Mouse (Mus musculus) forebrain, embryonic 15.5 days (tissue): ENCODE measurements around the gene Nid2. TPM values are rescaled to one million over a fixed set of nuclear protein-coding genes. Genes with fewer than 3 reads are reported as not detected.

Source experiments
- ATAC-seq: fragments of 200-750 bp; cut with Nextera tagmentation; replicated peaks from 2 replicates; pipeline ENCODE4 v1.8.0; 2017; ENCODE audit warnings: mild to moderate bottlenecking, moderate TSS enrichment, moderate library complexity
- H3K27ac ChIP-seq: fragments of 300-500 bp; sonication (generic); replicated peaks from 2 replicates; pipeline ENCODE4 v1.5.1; 2015; ENCODE audit warnings: mild to moderate bottlenecking, inconsistent platforms
- H3K27me3 ChIP-seq: fragments of 300-500 bp; sonication (generic); 2 replicates; pipeline ENCODE4 v1.6.1; 2015; ENCODE audit warnings: inconsistent platforms
- H3K36me3 ChIP-seq: fragments of 300-500 bp; sonication (generic); 2 replicates; pipeline ENCODE4 v1.6.1; 2015; ENCODE audit warnings: mild to moderate bottlenecking, inconsistent platforms
- H3K4me1 ChIP-seq: fragments of 300-500 bp; sonication (generic); 2 replicates; pipeline ENCODE4 v1.6.1; 2015; ENCODE audit warnings: inconsistent platforms
- H3K4me2 ChIP-seq: fragments of 300-500 bp; sonication (generic); replicated peaks from 2 replicates; pipeline ENCODE4 v1.6.1; 2015; ENCODE audit warnings: mild to moderate bottlenecking, inconsistent platforms
- H3K4me3 ChIP-seq: fragments of 300-500 bp; sonication (generic); 2 replicates; pipeline ENCODE4 v1.5.1; 2015; ENCODE audit warnings: mild to moderate bottlenecking, inconsistent platforms
- H3K9ac ChIP-seq: fragments of 300-500 bp; sonication (generic); replicated peaks from 2 replicates; pipeline ENCODE4 v1.6.1; 2015; ENCODE audit warnings: mild to moderate bottlenecking, inconsistent platforms
- H3K9me3 ChIP-seq: fragments of 300-500 bp; sonication (generic); 2 replicates; pipeline ENCODE4 v1.6.1; 2016; ENCODE audit warnings: inconsistent platforms
- WGBS: fragments of 180-500 bp; shearing (Covaris S2); methylation state at CpG from one replicate; pipeline ENCODE4 v1.1.7; 2015; ENCODE audit warnings: mixed read lengths; 5-methylcytosine and 5-hydroxymethylcytosine counted together
- polyA plus RNA-seq: library from polyadenylated mRNA; unstranded; fragments of >200 nt; fragmentation: Nextera tagmentation; extraction: Ambion mirVana; gene quantifications from 2 replicates; pipeline ENCODE4 v1.2.1, GENCODE M21; 2015

Nid2 gene
- polyA plus RNA-seq, 1 experiment from 2014 or later = 22.2 TPM

GRCm38 (mm10) chr14:19749743-19750142, 1.3 kb upstream of the Nid2 start:
- Histone ChIP-seq H3K4me1 (peaks cover 17% of the 10 kb centered on the region), H3K27me3 (peaks cover 19% of the 10 kb centered on the region; the same call in 1 of the 2 replicates), H3K9me3 (no peaks in the 10 kb centered on the region), H3K27ac (no peak overlapping the region), H3K9ac (no peak overlapping the region), H3K4me3 (no peak overlapping the region), H3K36me3 (no peaks in the 10 kb centered on the region), H3K4me2 (no peak overlapping the region)
- ATAC-seq = no peak
- 54% methylated on average over 2 of the region's 2 CpGs for WGBS

DNA sequence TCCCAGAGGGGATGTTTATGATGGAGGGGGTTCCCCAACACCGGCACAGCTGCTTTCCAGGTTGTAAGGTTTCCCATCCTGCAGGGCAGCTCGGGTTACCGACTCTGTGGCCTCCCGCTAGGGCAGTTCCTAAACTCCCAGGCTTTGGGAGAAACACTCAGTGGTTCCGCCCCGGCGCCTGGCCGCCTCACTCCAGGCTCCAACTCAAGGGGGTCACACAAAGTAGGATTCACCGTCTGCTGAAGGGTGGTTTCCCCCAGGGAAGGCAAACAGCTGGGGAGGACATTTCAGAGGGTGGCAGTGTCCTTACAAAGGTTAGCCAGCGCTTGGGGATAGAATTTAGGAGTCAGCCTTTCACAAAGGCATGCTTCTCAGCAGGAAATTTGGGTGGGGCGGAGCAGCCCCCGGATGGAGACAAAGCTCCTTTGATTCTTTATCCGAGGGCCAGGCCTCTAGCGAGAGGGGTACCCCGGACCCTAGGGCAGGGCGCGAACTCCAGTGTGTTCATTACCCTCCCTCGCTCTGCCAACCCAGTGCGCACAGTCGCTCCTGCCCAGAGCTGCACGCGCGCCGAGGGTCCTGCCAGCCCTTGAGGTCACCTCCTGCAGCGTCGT, 547 bp upstream of the Nid2 start:
- Histone ChIP-seq H3K4me2 (peak overlapping the region; percentile 80), H3K4me1 (peaks cover 17% of the 10 kb centered on the region), H3K36me3 (no peaks in the 10 kb centered on the region), H3K27me3 (peaks cover 19% of the 10 kb centered on the region; the same call in 1 of the 2 replicates), H3K9ac (no peak overlapping the region), H3K27ac (no peak overlapping the region), H3K4me3 (peak overlapping the region; percentile 50), H3K9me3 (no peaks in the 10 kb centered on the region)
- 2% methylated on average over 26 of the region's 26 CpGs for WGBS
- ATAC-seq = peak; percentile 81; the same call in 1 of the 2 replicates

- ATAC-seq = no peak
- H3K9ac ChIP-seq = no peak overlapping the region
Measured at GRCm38 (mm10) chr14:19752276-19752675, 1.2 kb downstream of the Nid2 start.

DNA sequence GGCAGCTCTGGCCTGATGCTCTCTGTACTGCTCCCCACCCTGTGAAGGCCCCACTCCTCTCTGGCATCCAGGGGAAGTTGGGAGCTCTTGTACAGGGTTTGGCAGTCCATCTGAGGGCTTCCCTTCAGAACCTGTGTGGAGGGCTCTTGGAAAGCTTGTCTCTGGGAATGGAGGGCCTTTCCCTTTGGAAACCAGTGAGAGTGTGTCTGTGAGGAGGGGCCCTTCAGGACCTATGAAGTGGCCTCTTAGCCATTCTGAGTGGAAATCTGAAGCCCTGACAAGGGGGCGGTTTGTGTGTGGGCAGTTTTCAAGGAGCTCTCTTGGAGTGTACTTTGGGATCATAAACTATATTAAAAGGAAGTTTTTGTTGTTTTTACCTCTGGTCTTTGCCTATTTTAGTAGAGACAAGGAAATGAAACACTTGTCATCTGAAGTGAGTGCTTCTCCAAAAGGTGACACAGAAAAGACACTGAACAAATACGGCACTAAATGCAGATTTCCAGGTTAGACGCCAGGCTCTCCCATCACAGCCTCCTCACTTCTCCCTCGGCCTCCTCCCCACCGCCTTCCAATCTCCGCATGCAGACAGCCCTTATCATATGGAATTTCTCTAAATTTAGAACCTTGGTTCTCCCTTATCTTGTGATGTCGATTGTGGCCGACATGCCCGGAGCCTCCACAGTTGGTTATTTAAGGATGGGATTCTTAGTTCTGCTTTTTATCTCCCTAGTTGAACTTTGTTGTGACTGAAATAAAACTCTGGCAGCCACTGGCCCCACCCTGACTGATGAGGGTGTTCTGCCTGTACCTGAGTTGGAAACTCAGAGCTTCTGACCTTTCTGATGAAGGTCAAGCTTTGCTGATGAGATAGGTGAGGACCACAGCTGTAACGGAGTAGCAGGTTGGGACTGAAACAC, 8.5 kb downstream of the Nid2 start:
- Histone ChIP-seq H3K27me3 (no peaks in the 10 kb centered on the region), H3K4me3 (no peak overlapping the region), H3K9me3 (no peaks in the 10 kb centered on the region), H3K9ac (no peak overlapping the region), H3K36me3 (no peaks in the 10 kb centered on the region), H3K27ac (no peak overlapping the region), H3K4me1 (no peaks in the 10 kb centered on the region), H3K4me2 (no peak overlapping the region)
- ATAC-seq = no peak
- WGBS = 88% methylated on average over 10 of the region's 10 CpGs

More at GRCm38 (mm10) chr14:19752276-19752675, 1.2 kb downstream of the Nid2 start:
- peak overlapping the region; percentile 50 for H3K4me3 ChIP-seq
- H3K27ac ChIP-seq = no peak overlapping the region
- no peaks in the 10 kb centered on the region for H3K9me3 ChIP-seq
- H3K27me3 ChIP-seq = peaks cover 19% of the 10 kb centered on the region; the same call in 1 of the 2 replicates
- peaks cover 17% of the 10 kb centered on the region for H3K4me1 ChIP-seq
- peak overlapping the region; percentile 80 for H3K4me2 ChIP-seq
- WGBS = 3% methylated on average over 21 of the region's 21 CpGs
- H3K36me3 ChIP-seq = no peaks in the 10 kb centered on the region

DNA sequence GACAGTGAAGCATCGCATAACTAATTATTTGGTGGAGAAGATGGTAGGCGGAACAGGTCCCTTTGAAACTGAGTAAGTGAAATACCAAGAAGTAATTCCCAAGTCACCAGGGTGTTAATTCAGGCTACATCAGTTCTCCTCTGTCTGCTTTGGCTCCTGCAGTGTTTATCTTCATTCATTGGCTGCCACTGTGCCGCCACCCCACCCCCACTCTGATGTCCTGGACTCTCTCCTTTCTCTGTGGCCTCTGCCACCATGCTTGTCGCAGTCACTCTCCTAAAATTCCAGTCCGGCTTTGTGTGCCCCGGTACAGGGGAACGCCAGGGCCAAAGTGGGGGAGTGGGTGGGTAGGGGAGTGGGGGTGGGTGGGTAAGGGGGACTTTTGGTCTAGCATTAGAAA, 9.7 kb downstream of the Nid2 start:
- Histone ChIP-seq H3K27ac (no peak overlapping the region), H3K9ac (no peak overlapping the region), H3K4me2 (no peak overlapping the region), H3K27me3 (no peaks in the 10 kb centered on the region), H3K9me3 (no peaks in the 10 kb centered on the region), H3K36me3 (no peaks in the 10 kb centered on the region), H3K4me3 (no peak overlapping the region), H3K4me1 (peaks cover 2% of the 10 kb centered on the region; the same call in 1 of the 2 replicates)
- WGBS = 15% methylated on average over 7 of the region's 7 CpGs
- no peak for ATAC-seq

- peaks cover 11% of the 10 kb centered on the region for H3K4me1 ChIP-seq
- ATAC-seq = no peak
- WGBS = 52% methylated on average over 4 of the region's 4 CpGs
- H3K9me3 ChIP-seq = no peaks in the 10 kb centered on the region
- no peaks in the 10 kb centered on the region for H3K36me3 ChIP-seq
- no peak overlapping the region for H3K9ac ChIP-seq
- no peak overlapping the region for H3K4me2 ChIP-seq
- H3K27me3 ChIP-seq = no peaks in the 10 kb centered on the region
- H3K4me3 ChIP-seq = no peak overlapping the region
- H3K27ac ChIP-seq = no peak overlapping the region
Measured at GRCm38 (mm10) chr14:19762014-19762413, 10.9 kb downstream of the Nid2 start.

DNA sequence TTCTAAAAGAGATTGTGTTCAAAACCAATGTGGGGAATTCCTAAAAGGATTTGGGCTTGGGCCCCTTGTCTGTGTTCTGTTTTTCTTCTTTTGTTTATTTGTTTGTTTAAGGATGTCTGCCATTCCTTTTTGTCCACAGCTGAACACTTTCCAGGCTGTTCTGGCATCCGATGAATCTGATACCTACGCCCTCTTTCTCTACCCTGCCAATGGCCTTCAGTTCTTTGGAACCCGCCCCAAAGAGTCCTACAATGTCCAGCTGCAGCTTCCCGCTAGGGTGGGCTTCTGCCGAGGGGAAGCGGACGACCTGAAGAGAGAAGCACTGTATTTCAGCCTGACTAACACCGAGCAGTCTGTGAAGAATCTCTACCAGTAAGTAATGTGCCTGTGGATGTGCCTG, 12.5 kb downstream of the Nid2 start:
- 36% methylated on average over 8 of the region's 8 CpGs for WGBS
- no peak overlapping the region for H3K4me2 ChIP-seq
- no peak overlapping the region for H3K4me3 ChIP-seq
- H3K27me3 ChIP-seq = no peaks in the 10 kb centered on the region
- peaks cover 11% of the 10 kb centered on the region for H3K4me1 ChIP-seq
- ATAC-seq = no peak
- no peaks in the 10 kb centered on the region for H3K9me3 ChIP-seq
- no peak overlapping the region for H3K9ac ChIP-seq
- 0 out of 2 replicates have a peak overlapping the region, but pooled peaks have one; percentile 8 for H3K27ac ChIP-seq
- H3K36me3 ChIP-seq = no peaks in the 10 kb centered on the region

DNA sequence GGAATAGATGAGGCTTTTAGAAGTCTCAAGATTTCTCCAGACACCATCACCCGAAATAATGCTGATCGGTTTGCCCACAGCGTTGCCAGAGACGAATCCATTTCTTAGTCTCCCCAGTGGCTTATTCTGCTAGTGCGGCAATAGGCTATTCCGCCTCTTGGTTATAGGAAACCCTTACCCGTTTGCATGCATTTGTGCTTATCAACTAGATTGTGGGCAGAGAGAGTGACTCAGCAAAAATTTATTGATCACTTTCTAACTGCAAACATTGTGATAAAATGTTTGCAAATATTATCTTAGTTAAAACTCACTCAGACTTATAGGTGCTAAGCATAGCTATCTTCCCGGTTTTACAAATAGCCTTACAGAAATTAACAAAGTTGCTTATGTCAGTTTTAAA, 13.3 kb downstream of the Nid2 start:
- WGBS = 81% methylated on average over 8 of the region's 8 CpGs

GRCm38 (mm10) chr14:19765539-19766379, 14.7 kb downstream of the Nid2 start:
- Histone ChIP-seq H3K4me3 (no peak overlapping the region), H3K27me3 (no peaks in the 10 kb centered on the region), H3K9me3 (no peaks in the 10 kb centered on the region), H3K27ac (no peak overlapping the region), H3K36me3 (no peaks in the 10 kb centered on the region), H3K4me1 (peaks cover 11% of the 10 kb centered on the region), H3K9ac (no peak overlapping the region), H3K4me2 (no peak overlapping the region)
- ATAC-seq = no peak
- 60% methylated on average over 9 of the region's 9 CpGs for WGBS

More for the DNA sequence above, 13.3 kb downstream of the Nid2 start:
- Histone ChIP-seq H3K27ac (no peak overlapping the region), H3K4me1 (peaks cover 11% of the 10 kb centered on the region), H3K4me3 (no peak overlapping the region), H3K36me3 (no peaks in the 10 kb centered on the region), H3K9ac (no peak overlapping the region), H3K9me3 (no peaks in the 10 kb centered on the region), H3K27me3 (no peaks in the 10 kb centered on the region), H3K4me2 (no peak overlapping the region)
- no peak for ATAC-seq

- H3K27ac ChIP-seq = no peak overlapping the region
- no peak overlapping the region for H3K4me3 ChIP-seq
- H3K36me3 ChIP-seq = no peaks in the 10 kb centered on the region
- H3K9me3 ChIP-seq = no peaks in the 10 kb centered on the region
- H3K27me3 ChIP-seq = no peaks in the 10 kb centered on the region
- H3K4me2 ChIP-seq = no peak overlapping the region
- no peak overlapping the region for H3K9ac ChIP-seq
- peaks cover 11% of the 10 kb centered on the region for H3K4me1 ChIP-seq
- no peak for ATAC-seq
- WGBS = 29% methylated on average over 1 of the region's 1 CpGs
Measured at GRCm38 (mm10) chr14:19766380-19766649, 15.2 kb downstream of the Nid2 start.

- ATAC-seq = no peak
- Histone ChIP-seq H3K27ac (no peak overlapping the region), H3K36me3 (no peaks in the 10 kb centered on the region), H3K9me3 (no peaks in the 10 kb centered on the region), H3K4me2 (no peak overlapping the region), H3K4me1 (peaks cover 11% of the 10 kb centered on the region), H3K4me3 (no peak overlapping the region), H3K9ac (no peak overlapping the region), H3K27me3 (no peaks in the 10 kb centered on the region)
- WGBS = 94% methylated on average over 6 of the region's 6 CpGs
Measured at GRCm38 (mm10) chr14:19768648-19769047, 17.6 kb downstream of the Nid2 start.
